In the genomic region with DNA sequence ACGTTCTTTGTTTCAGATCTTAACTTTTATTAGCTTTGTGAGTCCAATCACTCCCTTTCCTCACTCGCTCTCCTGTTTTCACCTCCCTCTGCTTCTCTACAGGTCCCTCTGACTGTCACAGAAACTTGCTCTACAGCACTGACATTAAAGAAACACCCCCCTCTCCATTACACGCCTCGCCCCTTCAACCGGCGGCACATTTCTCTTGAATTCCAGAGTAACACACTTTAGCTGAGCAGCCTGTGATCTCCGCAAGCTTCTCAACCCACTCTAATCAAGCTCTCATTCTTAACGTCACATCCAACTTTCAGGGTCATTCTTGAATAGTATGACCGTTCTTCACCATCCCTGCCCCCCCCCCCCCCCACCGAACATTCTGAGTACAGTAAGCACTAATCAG, we compare ENCODE assay signal across 24 mouse cellular contexts.
"Had no signal": no experiment of that assay in that cellular context is flagged by ENCODE, and none has a peak within 500 bp of the region (broad histone marks: within the 10 kb centered on the region; RNA-seq: fewer than 3 reads in every experiment).

No protein-coding gene starts in this region.

- H3K4me3 ChIP-seq: heart, embryonic 10.5 days; heart, embryonic 13.5 days; heart, embryonic 15.5 days; hindbrain, embryonic 13.5 days; hindbrain, embryonic 15.5 days; kidney, embryonic 15.5 days; limb, embryonic 13.5 days; limb, embryonic 15.5 days had no signal

- ATAC-seq: forebrain, postnatal 0 days; hindbrain, postnatal 0 days; intestine, embryonic 16.5 days had no signal

- H3K4me2 ChIP-seq: heart, embryonic 13.5 days; heart, embryonic 15.5 days; hindbrain, embryonic 13.5 days; hindbrain, embryonic 15.5 days; kidney, embryonic 15.5 days; limb, embryonic 13.5 days; limb, embryonic 15.5 days had no signal

- H3K36me3 ChIP-seq: heart, embryonic 10.5 days; heart, embryonic 13.5 days; heart, embryonic 15.5 days; hindbrain, embryonic 13.5 days; hindbrain, embryonic 15.5 days; kidney, embryonic 15.5 days; limb, embryonic 13.5 days; limb, embryonic 15.5 days had no signal

- H3K4me1 ChIP-seq: heart, embryonic 10.5 days; heart, embryonic 13.5 days; kidney, embryonic 15.5 days; limb, embryonic 13.5 days; limb, embryonic 15.5 days had no signal

- H3K27me3 ChIP-seq: heart, embryonic 13.5 days; heart, embryonic 15.5 days; hindbrain, embryonic 13.5 days; hindbrain, embryonic 15.5 days; kidney, embryonic 15.5 days; limb, embryonic 13.5 days; limb, embryonic 15.5 days had no signal

- H3K9ac ChIP-seq: forebrain, postnatal 0 days; heart, embryonic 13.5 days; heart, embryonic 15.5 days; hindbrain, embryonic 13.5 days; hindbrain, embryonic 15.5 days; kidney, embryonic 15.5 days; limb, embryonic 13.5 days; limb, embryonic 15.5 days had no signal

- H3K9me3 ChIP-seq: heart, embryonic 10.5 days; heart, embryonic 13.5 days; heart, embryonic 15.5 days; hindbrain, embryonic 13.5 days; hindbrain, embryonic 15.5 days; kidney, embryonic 15.5 days; limb, embryonic 13.5 days; limb, embryonic 15.5 days had no signal

- H3K27ac ChIP-seq: heart, embryonic 10.5 days; heart, embryonic 13.5 days; heart, embryonic 15.5 days; hindbrain, embryonic 13.5 days; hindbrain, embryonic 15.5 days; hindbrain, postnatal 0 days; kidney, embryonic 15.5 days; kidney, postnatal 0 days; limb, embryonic 13.5 days; limb, embryonic 15.5 days had no signal

- DNase-seq: forebrain, postnatal 0 days; gastrocnemius, postnatal 14 days; gastrocnemius, postnatal 36 days; heart, adult 18-20 months; heart, postnatal 14 days; heart, postnatal 36 days; kidney, adult 11 months; kidney, adult 2 months; kidney, adult 9 months; kidney, postnatal 14 days; kidney, postnatal 36 days; layer of hippocampus, postnatal 36 days; left cerebral cortex, postnatal 4 days had no signal
